Comparison of ENCODE assay signal across 12 mouse cellular contexts in the genomic region with DNA sequence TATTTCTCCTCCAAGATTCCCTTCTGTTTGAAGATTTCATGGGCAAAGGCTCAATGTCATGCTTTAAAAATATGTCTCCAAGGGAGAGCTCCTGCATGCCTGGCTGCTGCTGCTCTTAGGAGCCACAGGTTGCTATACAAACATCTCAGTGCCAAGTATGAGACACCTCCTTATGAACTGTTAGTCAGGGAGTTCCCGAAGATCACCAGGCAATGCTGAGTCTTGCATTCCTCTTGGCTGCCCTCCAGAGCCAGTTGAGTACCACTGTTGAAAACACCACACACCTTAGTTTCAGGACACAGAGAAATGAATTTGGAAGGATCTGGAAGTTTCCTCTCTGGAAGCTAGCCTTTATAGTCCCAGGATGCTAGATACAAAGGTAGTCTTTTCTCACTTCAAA.
"Had no signal": no experiment of that assay in that cellular context is flagged by ENCODE, and none has a peak within 500 bp of the region (broad histone marks: within the 10 kb centered on the region; RNA-seq: fewer than 3 reads in every experiment).

No protein-coding gene starts in this region.

- DNase-seq: lung, adult 18-20 months; lung, embryonic 14.5 days; lung, postnatal 10 days; lung, postnatal 4 days; midbrain, embryonic 14.5 days; retina, postnatal 1 day; right cerebral cortex, adult 18-20 months; right cerebral cortex, postnatal 25 days; thymus, adult 2 months; thymus, postnatal 25 days; thymus, postnatal 4 days had no signal

- ATAC-seq: midbrain, embryonic 16.5 days had no signal
